Mouse (Mus musculus) embryonic facial prominence, embryonic 12.5 days (tissue): Measurements from ENCODE around the gene Pycr1. TPM values are rescaled to one million over a fixed set of nuclear protein-coding genes. Genes with fewer than 3 reads are reported as not detected.

ENCODE experiments used
- ATAC-seq: fragments of 200-750 bp; cut with Nextera tagmentation; 2 replicates; pipeline ENCODE4 v1.8.0; 2017; ENCODE audit not compliant: insufficient number of reproducible peaks, insufficient read depth, low FRiP score, low TSS enrichment
- H3K27ac ChIP-seq: fragments of 300-500 bp; sonication (generic); 2 replicates; pipeline ENCODE4 v1.5.1; 2016; ENCODE audit warnings: mild to moderate bottlenecking
- H3K27me3 ChIP-seq: fragments of 300-500 bp; sonication (generic); 2 replicates; pipeline ENCODE4 v1.6.1; 2016; ENCODE audit warnings: mild to moderate bottlenecking, moderate library complexity
- H3K36me3 ChIP-seq: fragments of 300-500 bp; sonication (generic); 2 replicates; pipeline ENCODE4 v1.6.1; 2016; ENCODE audit warnings: mild to moderate bottlenecking
- H3K4me1 ChIP-seq: fragments of 300-500 bp; sonication (generic); 2 replicates; pipeline ENCODE4 v1.6.1; 2016
- H3K4me2 ChIP-seq: fragments of 300-500 bp; sonication (generic); replicated peaks from 2 replicates; pipeline ENCODE4 v1.6.1; 2016; ENCODE audit warnings: mild to moderate bottlenecking, moderate library complexity
- H3K4me3 ChIP-seq: fragments of 300-500 bp; sonication (generic); 2 replicates; pipeline ENCODE4 v1.5.1; 2016; ENCODE audit warnings: mild to moderate bottlenecking
- H3K9ac ChIP-seq: fragments of 300-500 bp; sonication (generic); 2 replicates; pipeline ENCODE4 v1.6.1; 2016; ENCODE audit warnings: mild to moderate bottlenecking, moderate library complexity
- H3K9me3 ChIP-seq: fragments of 300-500 bp; sonication (generic); 2 replicates; pipeline ENCODE4 v1.6.1; 2016; ENCODE audit warnings: mild to moderate bottlenecking, moderate library complexity
- WGBS: fragments of 180-500 bp; shearing (Covaris S2); methylation state at CpG from one replicate; pipeline ENCODE4 v1.1.7; 2016; 5-methylcytosine and 5-hydroxymethylcytosine counted together
- polyA plus RNA-seq: library from polyadenylated mRNA; unstranded; fragments of >200 nt; fragmentation: Nextera tagmentation; extraction: Ambion mirVana; gene quantifications from 2 replicates; pipeline ENCODE4 v1.2.1, GENCODE M21; 2016

Gene Pycr1
- polyA plus RNA-seq, 1 experiment from 2014 or later: 25.3 TPM

DNA sequence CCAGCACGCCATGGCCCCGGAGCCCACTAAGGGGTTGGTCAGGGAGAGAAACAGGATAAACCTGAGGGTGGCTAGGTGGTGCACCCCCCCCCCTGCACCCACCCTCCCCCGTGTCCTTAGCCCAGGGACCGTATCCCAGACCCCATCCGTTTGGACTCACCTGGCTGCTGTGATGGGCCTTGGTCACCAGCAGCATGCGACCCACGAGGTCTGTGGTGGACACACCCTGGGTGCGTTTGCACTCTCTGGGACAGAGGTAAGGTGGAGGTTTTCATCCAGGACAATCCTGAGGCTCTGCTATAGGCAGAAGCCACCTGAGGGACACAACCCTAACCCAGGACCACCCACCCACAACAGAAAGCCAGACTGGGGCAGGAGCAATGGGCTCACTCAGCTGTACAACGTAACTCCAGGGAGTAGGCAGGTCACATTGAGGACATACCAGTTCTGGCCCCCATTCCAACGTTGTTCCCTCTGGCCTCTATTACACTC is 30.0 kb downstream of the Pycr1 start:
- H3K4me1 ChIP-seq: peaks cover 18% of the 10 kb centered on the region
- peaks cover 13% of the 10 kb centered on the region for H3K27me3 ChIP-seq
- H3K9me3 ChIP-seq: no peaks in the 10 kb centered on the region
- H3K36me3 ChIP-seq: peaks cover 61% of the 10 kb centered on the region
- H3K4me3 ChIP-seq: no peak overlapping the region
- H3K27ac ChIP-seq: no peak overlapping the region
- no peak for ATAC-seq
- no peak overlapping the region for H3K9ac ChIP-seq
- no peak overlapping the region for H3K4me2 ChIP-seq
- 94% methylated on average over 10 of the region's 10 CpGs for WGBS

DNA sequence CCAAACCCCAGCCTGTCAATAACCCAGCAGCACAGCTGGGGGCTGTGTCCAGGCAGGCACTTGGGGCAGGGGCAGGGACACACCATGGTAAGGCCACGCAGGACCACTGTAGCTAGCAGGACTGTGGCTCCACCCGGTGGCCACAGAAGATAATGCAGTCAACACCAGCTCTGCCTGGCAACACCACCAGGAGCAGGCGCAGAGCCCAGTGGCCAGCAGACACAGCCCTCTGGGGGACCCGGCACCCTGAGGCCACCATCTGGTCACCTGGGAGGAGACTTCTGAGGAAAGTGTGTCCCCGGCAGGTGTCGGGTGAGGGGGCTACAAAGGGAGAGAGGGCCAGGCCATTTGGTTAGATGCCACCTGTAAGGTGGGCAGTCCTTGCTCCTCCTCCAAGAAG is 30.8 kb downstream of the Pycr1 start:
- H3K27ac ChIP-seq: no peak overlapping the region
- peaks cover 17% of the 10 kb centered on the region for H3K27me3 ChIP-seq
- peaks cover 56% of the 10 kb centered on the region for H3K36me3 ChIP-seq
- no peaks in the 10 kb centered on the region for H3K9me3 ChIP-seq
- no peak overlapping the region for H3K9ac ChIP-seq
- H3K4me2 ChIP-seq: no peak overlapping the region
- H3K4me3 ChIP-seq: no peak overlapping the region
- no peak for ATAC-seq
- peaks cover 26% of the 10 kb centered on the region for H3K4me1 ChIP-seq
- WGBS: 49% methylated on average over 6 of the region's 6 CpGs

DNA sequence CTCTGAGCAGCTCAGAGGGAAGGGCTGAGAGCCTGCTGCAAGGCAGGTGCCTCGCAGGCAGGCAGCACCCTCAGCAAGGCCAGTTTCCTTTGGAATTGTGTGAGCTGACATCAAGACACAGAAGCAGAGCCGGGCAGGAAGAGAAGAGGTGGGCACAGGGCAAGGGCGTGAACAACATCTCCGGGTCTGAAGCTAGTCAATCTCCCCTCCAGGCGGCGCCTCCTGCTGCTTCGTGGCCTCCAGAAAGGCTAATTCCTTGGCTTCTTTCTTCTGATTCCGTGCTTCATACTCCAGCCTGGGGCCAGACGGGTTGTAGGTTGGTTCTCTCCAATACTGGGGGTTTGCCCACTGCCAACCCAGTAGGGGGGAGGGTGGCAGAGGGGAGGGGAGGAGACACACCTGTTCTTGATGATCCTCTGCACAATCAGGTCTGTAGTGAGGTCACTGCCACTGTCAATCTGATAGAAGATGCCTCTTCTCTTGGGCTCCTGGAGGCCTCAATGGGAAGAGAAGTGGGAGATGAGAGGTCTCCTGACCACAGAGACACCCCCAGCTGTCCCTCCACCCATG is 33.0 kb downstream of the Pycr1 start:
- WGBS: 84% methylated on average over 9 of the region's 9 CpGs
- Histone ChIP-seq H3K4me3 (no peak overlapping the region), H3K9ac (no peak overlapping the region), H3K36me3 (peaks cover 61% of the 10 kb centered on the region), H3K27me3 (peaks cover 17% of the 10 kb centered on the region), H3K27ac (no peak overlapping the region), H3K4me2 (no peak overlapping the region), H3K9me3 (no peaks in the 10 kb centered on the region), H3K4me1 (peaks cover 19% of the 10 kb centered on the region)
- no peak for ATAC-seq

GRCm38 (mm10) chr11:120609250-120609649 is 34.3 kb downstream of the Pycr1 start:
- peak overlapping the region; percentile 56; the same call in 1 of the 2 replicates for H3K4me2 ChIP-seq
- 46% methylated on average over 7 of the region's 8 CpGs for whole genome bisulfite sequencing

DNA sequence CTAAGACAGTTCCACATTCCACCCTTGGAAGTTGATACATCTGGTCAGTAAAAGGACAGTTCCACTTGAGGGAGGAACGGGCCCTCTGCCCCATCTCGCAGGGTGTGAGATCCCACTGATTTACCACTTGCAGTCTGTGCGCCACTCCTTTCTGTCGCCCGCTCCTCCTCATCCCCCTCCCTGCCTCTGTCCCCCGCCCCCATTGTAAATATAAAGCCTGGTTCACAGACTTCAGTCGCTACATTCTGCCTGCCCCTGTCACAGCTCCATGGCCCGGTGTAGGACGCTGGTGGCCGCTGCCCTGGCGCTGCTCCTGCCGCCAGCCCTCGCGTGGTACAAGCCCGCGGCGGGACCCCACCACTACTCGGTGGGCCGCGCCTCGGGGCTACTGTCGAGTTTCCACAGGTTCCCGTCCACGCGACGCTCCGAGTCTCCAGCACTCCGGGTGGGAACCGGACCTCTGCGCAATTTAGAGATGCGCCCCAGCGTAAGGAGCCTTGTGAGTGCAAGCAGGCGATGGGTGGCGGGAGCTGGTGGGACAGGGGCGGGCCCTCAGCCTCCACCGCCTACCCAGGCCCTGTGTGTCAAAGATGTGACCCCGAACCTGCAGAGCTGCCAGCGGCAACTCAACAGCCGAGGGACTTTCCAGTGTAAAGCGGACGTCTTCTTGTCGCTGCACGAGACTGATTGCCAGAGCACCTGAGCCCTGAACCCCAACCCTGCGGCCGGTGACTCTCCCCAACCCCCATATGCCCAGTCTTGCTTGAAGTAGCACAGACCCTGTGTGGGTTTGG is 35.1 kb downstream of the Pycr1 start, which contains the start of gene Npb:
Npb (plus strand) TSS at position 237 of the 794 bp plus-strand sequence.
- peak within 1 kb of the TSS; percentile 56 for H3K4me2 ChIP-seq
- no peak for ATAC-seq
- 0 out of 2 replicates have a peak within 1 kb of the TSS, but pooled peaks have one; percentile 23 for H3K27ac ChIP-seq
- peaks cover 17% of the 10 kb centered on the region for H3K27me3 ChIP-seq
- peak within 1 kb of the TSS; percentile 43; the same call in 1 of the 2 replicates for H3K9ac ChIP-seq
- peaks cover 65% of the 10 kb centered on the region for H3K36me3 ChIP-seq
- H3K4me3 ChIP-seq: peak within 1 kb of the TSS; percentile 27
- peaks cover 19% of the 10 kb centered on the region for H3K4me1 ChIP-seq
- H3K9me3 ChIP-seq: no peaks in the 10 kb centered on the region
- WGBS: 7% methylated on average over 45 of the region's 45 CpGs

More at GRCm38 (mm10) chr11:120609250-120609649, 34.3 kb downstream of the Pycr1 start:
- Histone ChIP-seq H3K4me3 (0 out of 2 replicates have a peak overlapping the region, but pooled peaks have one; percentile 27), H3K27me3 (peaks cover 17% of the 10 kb centered on the region), H3K36me3 (peaks cover 65% of the 10 kb centered on the region), H3K27ac (0 out of 2 replicates have a peak overlapping the region, but pooled peaks have one; percentile 5), H3K9ac (no peak overlapping the region), H3K9me3 (no peaks in the 10 kb centered on the region), H3K4me1 (peaks cover 19% of the 10 kb centered on the region)
- ATAC-seq: no peak

- H3K9me3 ChIP-seq: no peaks in the 10 kb centered on the region
- H3K36me3 ChIP-seq: peaks cover 63% of the 10 kb centered on the region
- 74% methylated on average over 4 of the region's 4 CpGs for WGBS
- no peak overlapping the region for H3K27ac ChIP-seq
- peaks cover 17% of the 10 kb centered on the region for H3K27me3 ChIP-seq
- no peak overlapping the region for H3K9ac ChIP-seq
- ATAC-seq: no peak
- H3K4me2 ChIP-seq: no peak overlapping the region
- peaks cover 19% of the 10 kb centered on the region for H3K4me1 ChIP-seq
- no peak overlapping the region for H3K4me3 ChIP-seq
Measured at GRCm38 (mm10) chr11:120606764-120607163, 36.8 kb downstream of the Pycr1 start.

DNA sequence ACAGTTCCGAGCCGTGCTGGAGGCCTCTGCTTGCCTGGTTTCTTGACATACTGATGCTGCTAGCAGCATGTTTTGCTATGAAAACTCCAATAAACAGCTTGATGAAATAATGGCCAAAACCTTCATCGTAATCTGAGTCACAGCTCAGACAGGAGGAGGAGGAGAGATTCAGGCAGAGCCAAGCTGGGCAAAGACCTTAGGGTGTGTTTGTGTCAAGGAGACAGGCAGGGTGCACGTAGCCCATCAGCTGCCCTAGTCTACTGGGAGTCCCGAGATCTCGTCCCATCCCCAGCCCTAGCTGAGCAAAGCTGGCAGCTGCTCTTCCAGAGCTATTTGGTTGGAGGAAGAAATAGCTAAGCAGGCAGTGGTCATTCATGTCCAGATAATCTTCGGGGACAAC is 37.9 kb downstream of the Pycr1 start:
- no peak for ATAC-seq
- Histone ChIP-seq H3K36me3 (peaks cover 57% of the 10 kb centered on the region), H3K4me3 (no peak overlapping the region), H3K27ac (no peak overlapping the region), H3K27me3 (peaks cover 17% of the 10 kb centered on the region), H3K9ac (no peak overlapping the region), H3K4me2 (no peak overlapping the region), H3K9me3 (no peaks in the 10 kb centered on the region), H3K4me1 (peaks cover 19% of the 10 kb centered on the region)
- 88% methylated on average over 7 of the region's 7 CpGs for WGBS

- H3K4me1 ChIP-seq: peaks cover 18% of the 10 kb centered on the region
- peaks cover 4% of the 10 kb centered on the region for H3K27me3 ChIP-seq
- no peak overlapping the region for H3K4me3 ChIP-seq
- peaks cover 53% of the 10 kb centered on the region for H3K36me3 ChIP-seq
- H3K9ac ChIP-seq: peak overlapping the region; percentile 10; the same call in 1 of the 2 replicates
- no peak overlapping the region for H3K4me2 ChIP-seq
- no peaks in the 10 kb centered on the region for H3K9me3 ChIP-seq
- WGBS: 87% methylated on average over 2 of the region's 2 CpGs
- H3K27ac ChIP-seq: no peak overlapping the region
- ATAC-seq: no peak
Measured at GRCm38 (mm10) chr11:120603545-120603944, 40.0 kb downstream of the Pycr1 start.

DNA sequence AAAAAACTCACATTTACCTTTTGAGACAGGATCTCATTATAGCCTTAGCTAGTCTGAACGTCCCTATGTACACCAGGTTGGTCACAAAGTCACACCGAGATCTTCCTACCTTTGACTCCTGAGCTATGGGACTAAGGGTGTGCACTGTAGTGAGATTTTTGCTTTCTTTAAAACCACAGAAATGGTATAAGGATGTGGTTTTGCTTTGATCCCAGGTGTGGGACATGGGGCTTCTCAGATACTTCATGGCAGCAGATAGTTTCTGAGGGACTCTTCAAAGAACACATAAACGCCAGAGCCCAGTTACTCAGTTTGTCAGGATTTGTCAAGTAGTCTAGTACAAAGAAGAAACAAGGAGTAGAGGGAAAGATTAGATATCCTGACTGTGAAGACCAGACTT is 42.9 kb downstream of the Pycr1 start:
- Histone ChIP-seq H3K4me3 (no peak overlapping the region), H3K27me3 (no peaks in the 10 kb centered on the region), H3K27ac (no peak overlapping the region), H3K36me3 (peaks cover 58% of the 10 kb centered on the region), H3K9me3 (no peaks in the 10 kb centered on the region), H3K4me2 (no peak overlapping the region), H3K4me1 (peaks cover 22% of the 10 kb centered on the region), H3K9ac (no peak overlapping the region)
- 97% methylated on average over 3 of the region's 3 CpGs for WGBS
- no peak for ATAC-seq

- no peaks in the 10 kb centered on the region for H3K27me3 ChIP-seq
- H3K36me3 ChIP-seq: peaks cover 57% of the 10 kb centered on the region
- H3K4me2 ChIP-seq: peak overlapping the region; percentile 97
- no peak for ATAC-seq
- H3K4me1 ChIP-seq: peaks cover 22% of the 10 kb centered on the region
- no peaks in the 10 kb centered on the region for H3K9me3 ChIP-seq
- H3K4me3 ChIP-seq: peak overlapping the region; percentile 99
- H3K27ac ChIP-seq: peak overlapping the region; percentile 86
- WGBS: 51% methylated on average over 17 of the region's 17 CpGs
- peak overlapping the region; percentile 100 for H3K9ac ChIP-seq
Measured at GRCm38 (mm10) chr11:120598990-120599549, 44.5 kb downstream of the Pycr1 start.

- Histone ChIP-seq H3K4me3 (peak within 1 kb of the TSS; percentile 99), H3K27ac (peak within 1 kb of the TSS; percentile 93), H3K9ac (peak within 1 kb of the TSS; percentile 100), H3K36me3 (peaks cover 57% of the 10 kb centered on the region), H3K4me1 (peaks cover 22% of the 10 kb centered on the region), H3K4me2 (peak within 1 kb of the TSS; percentile 97), H3K9me3 (no peaks in the 10 kb centered on the region), H3K27me3 (no peaks in the 10 kb centered on the region)
- WGBS: under 1% methylated on average over 87 of the region's 88 CpGs
- ATAC-seq: peak; percentile 94
Measured at GRCm38 (mm10) chr11:120598283-120598989, 45.1 kb downstream of the Pycr1 start, which contains the start of the genes Alyref and Anapc11. Gene Alyref (minus strand): TSS chr11:120598365. Gene Anapc11 (plus strand): TSS chr11:120598421.
